Mouse (Mus musculus) small intestine, adult 2 months (tissue): ENCODE data around the gene Tmem234. TPM values are rescaled to one million over a fixed set of nuclear protein-coding genes. Genes with fewer than 3 reads are reported as not detected.
A peak's percentile ranks its signal among the peaks of the same experiment; 100 is the strongest.
"Not testable (repeated sequence)": the region's sequence is repeated elsewhere in the genome, so short reads cannot be mapped to it uniquely, and the experiment has no call there.

Source experiments
- H3K27ac ChIP-seq: fragments of 200-500 bp; 2 replicates; pipeline ENCODE4 v1.5.1; 2012; ENCODE audit warnings: low read depth, low read length, control low read depth, inconsistent platforms; ENCODE audit not compliant: insufficient read depth
- H3K27me3 ChIP-seq: fragments of 200-500 bp; 2 replicates; pipeline ENCODE4 v1.6.1; 2012; ENCODE audit warnings: mild to moderate bottlenecking, moderate library complexity, low read length, inconsistent platforms; ENCODE audit not compliant: control insufficient read depth, insufficient read depth
- H3K36me3 ChIP-seq: fragments of 200-500 bp; 2 replicates; pipeline ENCODE4 v1.6.1; 2012; ENCODE audit warnings: mild to moderate bottlenecking, low read length, control low read depth, inconsistent platforms; ENCODE audit not compliant: control insufficient read depth, insufficient read depth
- H3K4me1 ChIP-seq: fragments of 200-500 bp; 2 replicates; pipeline ENCODE4 v1.6.1; 2012; ENCODE audit warnings: low read length, inconsistent platforms, mixed read lengths; ENCODE audit not compliant: control insufficient read depth, insufficient read depth, insufficient read length
- H3K4me3 ChIP-seq: fragments of 200-500 bp; 2 replicates; pipeline ENCODE4 v1.5.1; 2012; ENCODE audit warnings: low read depth, mild to moderate bottlenecking, control low read depth, inconsistent platforms, low read length, moderate library complexity
- CTCF ChIP-seq: fragments of 200-500 bp; IDR thresholded peaks from 2 replicates; pipeline ENCODE4 v1.5.1; 2012; ENCODE audit warnings: low read depth, mild to moderate bottlenecking, control low read depth, inconsistent platforms, low read length, moderate library complexity, mixed read lengths; ENCODE audit not compliant: insufficient replicate concordance, insufficient read length; ENCODE audit errors: extremely low read depth
- POLR2A ChIP-seq: fragments of 200-500 bp; IDR thresholded peaks from 2 replicates; pipeline ENCODE4 v1.6.1; 2012; ENCODE audit warnings: low read depth, mild to moderate bottlenecking, control low read depth, inconsistent platforms, low read length, moderate library complexity
- WGBS: fragments of 180-500 bp; shearing (Covaris S2); methylation state at CpG from one replicate; pipeline ENCODE4 v1.1.7; 2018; 5-methylcytosine and 5-hydroxymethylcytosine counted together
- polyA plus RNA-seq: library from polyadenylated mRNA; depleted of rRNA; stranded (reverse); fragments of >200 nt; gene quantifications from 2 replicates; pipeline ENCODE4 v1.2.3, GENCODE M21; 2012; rRNA removed

Tmem234 gene
- polyA plus RNA-seq: 77.1 and 132 TPM in 2 replicates

DNA sequence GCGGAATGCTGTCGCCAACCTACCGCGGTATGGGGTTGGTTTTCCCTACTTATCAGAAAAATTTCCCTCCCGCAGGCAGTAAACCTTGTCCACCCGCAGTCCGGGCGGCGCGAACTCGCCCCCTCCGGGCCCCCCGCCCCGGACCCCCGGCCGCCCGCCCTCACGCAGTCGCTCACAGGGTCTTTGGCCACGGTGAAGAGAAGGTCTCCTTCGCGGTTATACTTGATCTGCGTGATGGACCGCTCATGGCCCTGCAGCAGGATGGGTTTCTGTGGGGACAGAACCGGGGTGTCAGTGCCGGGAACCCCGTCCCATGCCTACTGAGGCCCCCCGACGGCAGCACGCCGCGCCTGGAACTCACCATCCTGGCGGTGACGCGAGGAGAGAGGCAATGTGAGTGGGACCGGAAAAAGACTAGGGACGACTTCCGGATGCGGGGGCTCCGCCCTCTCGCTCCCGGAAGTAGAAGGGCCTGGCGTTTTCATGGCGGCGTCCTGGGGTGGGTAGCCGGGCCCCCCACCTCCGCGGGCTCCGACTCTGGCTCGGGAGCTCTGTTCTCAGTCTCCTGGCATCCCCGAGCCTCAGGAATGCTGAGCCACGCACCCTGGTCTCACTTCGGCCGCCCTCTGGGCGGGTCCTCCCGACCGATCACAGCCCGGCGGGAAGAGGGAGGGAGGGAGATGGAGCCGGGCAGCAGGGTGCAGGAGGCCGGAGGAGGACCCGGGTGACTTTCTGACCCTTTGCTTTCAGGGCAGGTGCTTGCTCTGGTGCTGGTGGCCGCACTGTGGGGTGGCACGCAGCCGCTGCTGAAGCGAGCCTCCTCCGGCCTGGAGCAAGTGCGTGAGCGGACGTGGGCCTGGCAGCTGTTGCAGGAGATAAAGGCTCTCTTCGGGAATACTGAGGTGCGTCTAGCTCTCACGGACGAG lies at the start of gene Tmem234, which contains the start of gene Eif3i:
Gene Tmem234, plus strand, starts transcription at position 436 of the 926 bp plus-strand sequence.
Gene Eif3i, minus strand, starts transcription at position 416 of the 926 bp plus-strand sequence.
- H3K27ac ChIP-seq: 0 out of 2 replicates have a peak within 1 kb of the TSS, but pooled peaks have one; percentile 8
- H3K4me1 ChIP-seq: no peaks in the 10 kb centered on the region; the same call in 1 of the 2 replicates
- H3K36me3 ChIP-seq: peaks cover 28% of the 10 kb centered on the region
- no peaks in the 10 kb centered on the region for H3K27me3 ChIP-seq
- peak within 1 kb of the TSS; percentile 81 for H3K4me3 ChIP-seq
- under 1% methylated on average over 74 of the region's 74 CpGs for WGBS
- TF ChIP-seq CTCF (0 out of 2 replicates have a peak, but pooled peaks have one; percentile 10), POLR2A (peak; percentile 64)

GRCm38 (mm10) chr4:129554512-129554911 lies 46.0 kb upstream of the Tmem234 start:
- H3K27ac ChIP-seq, H3K27me3 ChIP-seq, H3K36me3 ChIP-seq, H3K4me3 ChIP-seq: not testable (repeated sequence)
- 86% methylated on average over 6 of the region's 6 CpGs for WGBS
- H3K4me1 ChIP-seq: peaks cover 14% of the 10 kb centered on the region

- Histone ChIP-seq H3K27ac (no peak overlapping the region), H3K4me3 (peak overlapping the region; percentile 62), H3K27me3 (no peaks in the 10 kb centered on the region), H3K36me3 (no peaks in the 10 kb centered on the region), H3K4me1 (peaks cover 14% of the 10 kb centered on the region)
- WGBS: 6% methylated on average over 16 of the region's 16 CpGs
- no peak for TF ChIP-seq POLR2A
- TF ChIP-seq CTCF: peak; percentile 47; the same call in 1 of the 2 replicates
These were observed 45.0 kb upstream of the Tmem234 start for GRCm38 (mm10) chr4:129555421-129555861.

DNA sequence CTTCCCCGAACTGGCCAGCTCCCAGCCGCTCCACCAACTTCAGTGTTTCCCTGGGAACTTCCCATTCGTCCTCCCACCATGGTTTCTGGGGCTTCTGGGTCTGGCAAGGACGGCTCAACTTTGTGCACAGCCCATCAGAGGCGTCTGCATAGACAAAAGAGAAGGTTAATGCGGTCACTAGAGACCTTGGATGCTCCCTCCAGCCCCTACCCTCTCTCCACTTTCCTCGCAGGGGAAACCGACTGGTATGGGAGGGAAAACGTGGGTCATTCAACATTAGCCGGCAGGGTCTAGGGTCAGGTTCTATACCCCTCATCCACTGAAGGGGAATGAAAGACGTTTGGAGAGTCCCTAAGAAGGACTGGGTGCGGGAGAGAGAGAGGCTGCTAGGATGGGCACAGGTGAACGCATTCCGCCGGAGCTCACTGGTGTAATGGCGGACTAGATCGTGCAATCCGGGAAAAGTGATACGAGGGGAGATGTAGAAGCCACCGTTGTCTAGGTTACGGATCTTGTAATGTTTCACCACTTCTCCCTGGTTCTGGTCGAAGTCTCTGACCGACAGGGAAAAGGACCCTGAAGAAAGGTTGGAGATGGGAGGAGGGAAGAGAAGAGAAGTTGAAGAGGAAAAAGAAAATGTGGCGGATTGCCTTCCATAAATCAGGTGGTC lies 44.5 kb upstream of the Tmem234 start:
- Histone ChIP-seq H3K4me3 (peak overlapping the region; percentile 62), H3K27ac (no peak overlapping the region), H3K4me1 (peaks cover 14% of the 10 kb centered on the region), H3K36me3 (no peaks in the 10 kb centered on the region), H3K27me3 (no peaks in the 10 kb centered on the region)
- WGBS: 3% methylated on average over 24 of the region's 24 CpGs
- no peak for TF ChIP-seq CTCF
- TF ChIP-seq POLR2A: no peak

DNA sequence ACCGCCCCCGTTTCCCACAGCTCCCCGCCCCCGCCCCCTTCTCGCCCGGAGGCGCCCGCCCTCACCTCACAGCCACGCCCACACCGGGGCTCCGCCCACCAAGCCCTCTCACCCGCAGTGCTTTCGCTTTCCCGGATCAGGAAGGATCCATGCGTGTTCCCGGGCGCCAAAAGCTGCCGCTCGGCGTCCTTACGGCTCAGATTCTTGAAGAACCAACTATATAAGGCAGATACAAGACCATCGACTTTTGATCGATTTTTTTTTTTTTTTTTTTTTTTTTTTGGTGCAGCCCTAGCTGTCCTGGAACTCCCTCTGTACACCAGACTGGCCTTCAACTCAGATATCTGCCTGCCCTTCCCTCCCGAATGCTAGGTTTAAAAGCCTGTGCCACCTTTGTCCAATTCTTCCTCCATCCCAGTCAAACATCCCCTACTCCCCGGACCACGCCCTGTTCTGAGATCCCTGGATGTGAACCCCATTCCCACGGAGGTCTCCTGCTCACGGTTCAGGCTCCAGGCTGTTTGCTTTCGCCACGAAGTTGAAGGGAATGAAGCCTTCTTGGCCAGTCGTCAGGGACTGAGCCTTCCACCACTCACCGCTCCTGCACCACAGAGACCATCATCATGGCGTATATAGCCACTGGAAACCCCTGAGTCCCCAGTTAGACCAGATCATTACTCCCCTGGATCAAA lies 43.8 kb upstream of the Tmem234 start:
- Histone ChIP-seq H3K27me3 (no peaks in the 10 kb centered on the region), H3K27ac (peak overlapping the region; percentile 6; the same call in 1 of the 2 replicates), H3K36me3 (no peaks in the 10 kb centered on the region), H3K4me3 (peak overlapping the region; percentile 62), H3K4me1 (peaks cover 14% of the 10 kb centered on the region)
- TF ChIP-seq POLR2A (peak; percentile 60; the same call in 1 of the 2 replicates), CTCF (no peak)
- WGBS: 6% methylated on average over 33 of the region's 33 CpGs

DNA sequence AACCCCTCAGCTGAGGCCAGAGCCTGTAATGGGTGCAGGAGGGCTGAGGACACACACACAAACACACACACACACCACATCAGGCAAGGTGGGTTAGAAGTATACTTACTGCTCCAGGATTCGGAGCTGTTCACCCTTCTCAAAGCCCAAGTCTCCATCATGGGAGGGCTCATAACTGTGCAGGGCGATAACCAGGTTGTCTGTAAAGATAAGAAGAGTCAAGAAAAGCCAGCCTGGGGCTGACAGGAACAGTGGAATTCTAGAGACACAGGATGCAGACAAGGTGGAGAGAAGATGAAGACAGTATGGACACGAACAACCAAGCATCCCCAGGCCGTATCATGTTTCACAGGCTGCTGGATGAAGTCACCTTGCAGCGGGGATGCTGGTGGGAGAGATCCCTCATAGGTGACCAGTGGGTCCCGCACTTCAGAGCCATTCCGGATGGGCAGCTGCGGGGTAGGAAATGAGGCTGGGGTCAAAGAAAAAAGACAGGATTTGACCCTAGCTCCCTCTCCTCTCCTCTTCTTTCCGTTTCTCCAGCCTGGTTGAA lies 43.1 kb upstream of the Tmem234 start:
- no peak overlapping the region for H3K27ac ChIP-seq

More for the DNA sequence above, 43.1 kb upstream of the Tmem234 start:
- peaks cover 14% of the 10 kb centered on the region for H3K4me1 ChIP-seq
- TF ChIP-seq CTCF (no peak), POLR2A (no peak)
- H3K36me3 ChIP-seq: no peaks in the 10 kb centered on the region
- H3K27me3 ChIP-seq: no peaks in the 10 kb centered on the region
- 83% methylated on average over 9 of the region's 9 CpGs for WGBS
- no peak overlapping the region for H3K4me3 ChIP-seq
